Mouse (Mus musculus): ENCODE results near the gene Ovol3. TPM values are rescaled to one million over a fixed set of nuclear protein-coding genes. Genes with fewer than 3 reads are reported as not detected.

Ovol3 gene
- polyA plus RNA-seq, 1 experiment = not detected

GRCm38 (mm10) chr7:30188344-30189115 lies 47.0 kb downstream of the Ovol3 start:
- H3K36me3 ChIP-seq (ENCODE audit: control insufficient read depth, insufficient read depth) = peaks cover 34% of the 10 kb centered on the region
- no peak overlapping the region for H3K4me3 ChIP-seq
- peaks cover 15% of the 10 kb centered on the region for H3K79me2 ChIP-seq (ENCODE audit: control insufficient read depth, insufficient read depth)
- TF ChIP-seq MAX (IDR thresholded peaks at IDR 0.05; ENCODE audit: low read depth) (no peak), POLR2AphosphoS2 (IDR thresholded peaks at IDR 0.05; ENCODE audit: insufficient read length, low read depth) (peak; percentile 32), MYOD1 (IDR thresholded peaks at IDR 0.05; ENCODE audit: control insufficient read depth in 1 of 3, insufficient read length in 2 of 3, low read depth in 2 of 3) (peak in 1 of 3 experiments; percentile 43)
- no peaks in the 10 kb centered on the region for H3K27me3 ChIP-seq (ENCODE audit: control insufficient read depth, insufficient read depth, insufficient read length)
- no peak overlapping the region for H3ac ChIP-seq (ENCODE audit: control insufficient read depth, insufficient read length)
- no peak overlapping the region for H3K4me2 ChIP-seq (ENCODE audit: low read depth)

- peak overlapping the region; percentile 66 for H3K4me2 ChIP-seq (ENCODE audit: low read depth)
- peak; percentile 45 for TF ChIP-seq POLR2AphosphoS2 (IDR thresholded peaks at IDR 0.05; ENCODE audit: insufficient read length, low read depth)
- no peak for TF ChIP-seq SRF (IDR thresholded peaks at IDR 0.05; ENCODE audit: control insufficient read depth, insufficient read length, low read depth)
- no peak overlapping the region for H3K4me3 ChIP-seq
- H3K79me2 ChIP-seq (ENCODE audit: control insufficient read depth, insufficient read depth) = no peaks in the 10 kb centered on the region
- H3K27me3 ChIP-seq (ENCODE audit: control insufficient read depth, insufficient read depth, insufficient read length) = no peaks in the 10 kb centered on the region
- H3K36me3 ChIP-seq (ENCODE audit: control insufficient read depth, insufficient read depth) = peaks cover 28% of the 10 kb centered on the region
- H3ac ChIP-seq (ENCODE audit: control insufficient read depth, insufficient read length) = no peak overlapping the region
These were observed 50.7 kb downstream of the Ovol3 start for GRCm38 (mm10) chr7:30184641-30185348.

- no peaks in the 10 kb centered on the region for H3K27me3 ChIP-seq (ENCODE audit: control insufficient read depth, insufficient read depth, insufficient read length)
- H3K36me3 ChIP-seq (ENCODE audit: control insufficient read depth, insufficient read depth) = peaks cover 25% of the 10 kb centered on the region
- H3K4me3 ChIP-seq = no peak within 1 kb of the TSS
- H3ac ChIP-seq (ENCODE audit: control insufficient read depth, insufficient read length) = no peak within 1 kb of the TSS
- TF ChIP-seq USF1 (IDR thresholded peaks at IDR 0.05; ENCODE audit: low read depth) = no peak
- TF ChIP-seq MYOG (IDR thresholded peaks at IDR 0.05; ENCODE audit: control insufficient read depth in 1 of 3, insufficient read depth in 1 of 3, insufficient read length in 2 of 3, low read depth in 2 of 3) = peak in 1 of 3 experiments; percentile 23
- TF ChIP-seq SRF (IDR thresholded peaks at IDR 0.05; ENCODE audit: control insufficient read depth, insufficient read length, low read depth) = no peak
- peak; percentile 64 for TF ChIP-seq POLR2A (IDR thresholded peaks at IDR 0.05; ENCODE audit: insufficient read length, low read depth)
- TF ChIP-seq POLR2AphosphoS2 (IDR thresholded peaks at IDR 0.05; ENCODE audit: insufficient read length, low read depth) = peak; percentile 85
- H3K79me2 ChIP-seq (ENCODE audit: control insufficient read depth, insufficient read depth) = no peaks in the 10 kb centered on the region
- H3K4me2 ChIP-seq (ENCODE audit: low read depth) = peak within 1 kb of the TSS; percentile 66
These were observed 51.6 kb downstream of the Ovol3 start, which contains the start of gene Cox7a1 for GRCm38 (mm10) chr7:30183879-30184289. TSS of gene Cox7a1 (plus strand) at chr7:30184144.

Other genes with a start within 250 kb of the Ovol3 start
- gene Zfp14, start 184.3 kb downstream of the Ovol3 start, polyA plus RNA-seq (2012; fragmentation: generic; extraction: Trizol) = 0.97 TPM
- gene Zfp82, start 162.8 kb downstream of the Ovol3 start, polyA plus RNA-seq (2012; fragmentation: generic; extraction: Trizol) = 2.8 TPM
- gene Gm26920, start 145.3 kb downstream of the Ovol3 start, polyA plus RNA-seq (2012; fragmentation: generic; extraction: Trizol) = 0.32 TPM
- gene Zfp566, start 145.2 kb downstream of the Ovol3 start, polyA plus RNA-seq (2012; fragmentation: generic; extraction: Trizol) = 4.3 TPM
- gene Zfp260, start 140.9 kb downstream of the Ovol3 start, polyA plus RNA-seq (2012; fragmentation: generic; extraction: Trizol) = 11.3 TPM
- 1.1 TPM for gene Zfp382, start 113.8 kb downstream of the Ovol3 start, polyA plus RNA-seq (2012; fragmentation: generic; extraction: Trizol)
- 13.2 TPM for gene Zfp146, start 66.0 kb downstream of the Ovol3 start, polyA plus RNA-seq (2012; fragmentation: generic; extraction: Trizol)
- 112 TPM for gene Cox7a1, start 51.6 kb downstream of the Ovol3 start, polyA plus RNA-seq (2012; fragmentation: generic; extraction: Trizol)
- gene Capns1, start 36.9 kb downstream of the Ovol3 start, polyA plus RNA-seq (2012; fragmentation: generic; extraction: Trizol) = 622 TPM
- gene Polr2i, start 3.8 kb downstream of the Ovol3 start, polyA plus RNA-seq (2012; fragmentation: generic; extraction: Trizol) = 174 TPM
- 147 TPM for gene Tbcb, start 3.5 kb downstream of the Ovol3 start, polyA plus RNA-seq (2012; fragmentation: generic; extraction: Trizol)
- 0.02 TPM for gene Thap8, start 44.4 kb upstream of the Ovol3 start, polyA plus RNA-seq (2012; fragmentation: generic; extraction: Trizol)
- gene Wdr62, start 44.7 kb upstream of the Ovol3 start, polyA plus RNA-seq (2012; fragmentation: generic; extraction: Trizol) = 5.0 TPM
- 19.4 TPM for gene Clip3, start 56.0 kb upstream of the Ovol3 start, polyA plus RNA-seq (2012; fragmentation: generic; extraction: Trizol)
- 33.9 TPM for gene Alkbh6, start 73.0 kb upstream of the Ovol3 start, polyA plus RNA-seq (2012; fragmentation: generic; extraction: Trizol)
- gene Syne4, start 79.1 kb upstream of the Ovol3 start, polyA plus RNA-seq (2012; fragmentation: generic; extraction: Trizol) = 1.2 TPM
- gene E130208F15Rik, start 86.0 kb upstream of the Ovol3 start, polyA plus RNA-seq (2012; fragmentation: generic; extraction: Trizol) = 4.0 TPM
- 13.6 TPM for gene Sdhaf1, start 88.2 kb upstream of the Ovol3 start, polyA plus RNA-seq (2012; fragmentation: generic; extraction: Trizol)
- 0.66 TPM for gene Lrfn3, start 127.0 kb upstream of the Ovol3 start, polyA plus RNA-seq (2012; fragmentation: generic; extraction: Trizol)
- gene Tyrobp, start 178.0 kb upstream of the Ovol3 start, polyA plus RNA-seq (2012; fragmentation: generic; extraction: Trizol) = not detected
- not detected for gene Hcst, start 184.1 kb upstream of the Ovol3 start, polyA plus RNA-seq (2012; fragmentation: generic; extraction: Trizol)
- 0.07 TPM for gene Nfkbid, start 186.0 kb upstream of the Ovol3 start, polyA plus RNA-seq (2012; fragmentation: generic; extraction: Trizol)
- gene Aplp1, start 209.8 kb upstream of the Ovol3 start, polyA plus RNA-seq (2012; fragmentation: generic; extraction: Trizol) = 0.26 TPM
- not detected for gene Kirrel2, start 222.0 kb upstream of the Ovol3 start, polyA plus RNA-seq (2012; fragmentation: generic; extraction: Trizol)
- 0.43 TPM for gene Nphs1, start 222.6 kb upstream of the Ovol3 start, polyA plus RNA-seq (2012; fragmentation: generic; extraction: Trizol)